Mouse (Mus musculus): Measurements from ENCODE around the gene Spopl.
A peak's percentile ranks its signal among the peaks of the same experiment; 100 is the strongest.
"Not testable (repeated sequence)": the region's sequence is repeated elsewhere in the genome, so short reads cannot be mapped to it uniquely, and the experiment has no call there.

The Spopl gene

GRCm38 (mm10) chr2:23571302-23572156 is at the start of gene Spopl:
TSS of gene Spopl (minus strand) at chr2:23572106.
- DNase-seq (ENCODE audit: low spot score) = peak; percentile 75

GRCm38 (mm10) chr2:23620128-23620527 is 48.2 kb upstream of the Spopl start:
- no peak for DNase-seq (ENCODE audit: low spot score)

- no peak for DNase-seq (ENCODE audit: low spot score)
These were observed 46.1 kb upstream of the Spopl start for GRCm38 (mm10) chr2:23617989-23618388.

- DNase-seq (ENCODE audit: low spot score) = no peak
These were observed 33.5 kb upstream of the Spopl start for GRCm38 (mm10) chr2:23605391-23605790.

GRCm38 (mm10) chr2:23588769-23589168 is 16.9 kb upstream of the Spopl start:
- DNase-seq (ENCODE audit: low spot score) = no peak

- not testable (repeated sequence) for DNase-seq (ENCODE audit: low spot score)
These were observed 239 bp upstream of the Spopl start for GRCm38 (mm10) chr2:23572157-23572532.

- DNase-seq (ENCODE audit: low spot score) = no peak
These were observed 1.3 kb downstream of the Spopl start for GRCm38 (mm10) chr2:23570563-23570962.

GRCm38 (mm10) chr2:23568775-23569174 is 3.1 kb downstream of the Spopl start:
- DNase-seq (ENCODE audit: low spot score) = no peak

- DNase-seq (ENCODE audit: low spot score) = no peak
These were observed 6.7 kb downstream of the Spopl start for GRCm38 (mm10) chr2:23565081-23565801.

GRCm38 (mm10) chr2:23562898-23563297 is 9.0 kb downstream of the Spopl start:
- DNase-seq (ENCODE audit: low spot score) = no peak

GRCm38 (mm10) chr2:23559186-23559585 is 12.7 kb downstream of the Spopl start:
- no peak for DNase-seq (ENCODE audit: low spot score)

- DNase-seq (ENCODE audit: low spot score) = no peak
These were observed 20.7 kb downstream of the Spopl start for GRCm38 (mm10) chr2:23551235-23551634.

GRCm38 (mm10) chr2:23547220-23547619 is 24.7 kb downstream of the Spopl start:
- DNase-seq (ENCODE audit: low spot score) = no peak

- no peak for DNase-seq (ENCODE audit: low spot score)
These were observed 31.9 kb downstream of the Spopl start for GRCm38 (mm10) chr2:23539967-23540366.

GRCm38 (mm10) chr2:23527717-23528116 is 44.2 kb downstream of the Spopl start:
- not testable (repeated sequence) for DNase-seq (ENCODE audit: low spot score)

GRCm38 (mm10) chr2:23505141-23505540 is 66.8 kb downstream of the Spopl start:
- DNase-seq (ENCODE audit: low spot score) = no peak

GRCm38 (mm10) chr2:23481715-23482114 is 90.2 kb downstream of the Spopl start:
- DNase-seq (ENCODE audit: low spot score) = no peak

GRCm38 (mm10) chr2:23467471-23467870 is 104.4 kb downstream of the Spopl start:
- no peak for DNase-seq (ENCODE audit: low spot score)

GRCm38 (mm10) chr2:23457452-23457851 is 114.5 kb downstream of the Spopl start:
- DNase-seq (ENCODE audit: low spot score) = no peak
